Mouse (Mus musculus): ENCODE measurements around the gene Cadm1.

- no peak for TF ChIP-seq EP300 (IDR thresholded peaks at IDR 0.05; ENCODE audit: low read depth)
- peak; percentile 69 for TF ChIP-seq CTCF (IDR thresholded peaks at IDR 0.05; ENCODE audit: low read depth)
These were observed 169.1 kb downstream of the Cadm1 start for GRCm38 (mm10) chr9:47699026-47699425.
